Comparison of ENCODE assay signal across 7 mouse cellular contexts in the genomic region with DNA sequence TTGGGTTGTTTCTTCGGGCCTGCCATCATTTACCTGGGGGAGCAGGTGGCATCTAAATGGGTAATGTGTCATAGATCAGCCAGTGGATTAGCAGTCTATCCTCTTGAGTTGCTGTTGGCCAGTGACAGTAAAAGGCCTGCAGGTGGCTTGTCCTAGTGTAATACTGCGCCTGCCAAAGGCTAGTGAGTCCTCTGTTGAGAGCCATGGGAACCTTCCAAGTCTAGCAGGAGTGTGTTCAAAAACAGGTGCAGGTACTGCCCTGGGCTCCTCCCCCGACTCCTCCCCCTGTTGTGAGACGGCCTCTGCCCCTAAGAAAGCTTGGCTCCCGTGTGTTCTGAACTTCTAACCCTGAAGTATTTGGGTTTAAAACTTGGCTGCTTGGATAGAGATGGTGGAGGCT. TPM values are rescaled to one million over a fixed set of nuclear protein-coding genes. Genes with fewer than 3 reads are reported as not detected.
DNase-seq lines count a peak whose midpoint lies in the region; ATAC-seq and TF ChIP-seq lines count a peak whose summit lies in the region.

No protein-coding gene starts in this region.

- H3K27ac ChIP-seq in ES-E14 (ENCODE audit: insufficient read depth, low read depth, low read length, poor library complexity, severe bottlenecking), result no peak overlapping the region
- no peak overlapping the region for H3K27ac ChIP-seq in heart, embryonic 15.5 days
- no peak overlapping the region for H3K27ac ChIP-seq in limb, embryonic 12.5 days
- peak overlapping the region; percentile 90 for H3K27ac ChIP-seq in neural tube, embryonic 15.5 days (replicated peaks)

- in situ Hi-C loops in ES-E14 (cut with MboI; ENCODE audit: low sequenced_read_pairs in 2 of 2, unreplicated experiment in 2 of 2), result no loop called here

- ATAC-seq in heart, embryonic 15.5 days (replicated peaks; ENCODE audit: insufficient number of reproducible peaks, insufficient read depth, low FRiP score, low read depth), result no peak
- no peak for ATAC-seq in limb, embryonic 12.5 days (ENCODE audit: insufficient number of reproducible peaks, insufficient read depth, low FRiP score, low TSS enrichment, low read depth)
- no peak for ATAC-seq in neural tube, embryonic 15.5 days (ENCODE audit: low FRiP score)
- no peak for ATAC-seq in CD4-positive, CD25-positive, alpha-beta regulatory T cell, adult 4 months

- H3K9me3 ChIP-seq in ES-E14 (ENCODE audit: control insufficient read depth, insufficient read depth, low read depth, low read length), result no peaks in the 10 kb centered on the region
- H3K9me3 ChIP-seq in heart, embryonic 15.5 days (replicated peaks), result no peaks in the 10 kb centered on the region
- H3K9me3 ChIP-seq in limb, embryonic 12.5 days, result peaks cover 11% of the 10 kb centered on the region
- H3K9me3 ChIP-seq in neural tube, embryonic 15.5 days (replicated peaks), result 0 out of 2 replicates have a peak, but pooled peaks cover 4% of the 10 kb centered on the region

- 43% methylated on average over 5 of the region's 5 CpGs for WGBS in heart, embryonic 15.5 days
- 23% methylated on average over 5 of the region's 5 CpGs for WGBS in limb, embryonic 12.5 days
- WGBS in neural tube, embryonic 15.5 days, result 20% methylated on average over 5 of the region's 5 CpGs

- no peak for DNase-seq in ES-E14 (ENCODE audit: low read depth, low spot score)
- DNase-seq in cerebellum, adult 11 months, result peak; percentile 78
- DNase-seq in ovary, postnatal 10 days (ENCODE audit: low spot score), result no peak

- 0 out of 2 replicates have a peak overlapping the region, but pooled peaks have one; percentile 3 for H3K9ac ChIP-seq in ES-E14 (ENCODE audit: insufficient read depth, low read depth, low read length, poor library complexity, severe bottlenecking)
- H3K9ac ChIP-seq in heart, embryonic 15.5 days, result no peak overlapping the region
- H3K9ac ChIP-seq in limb, embryonic 12.5 days (replicated peaks), result peak overlapping the region; percentile 91
- peak overlapping the region; percentile 85 for H3K9ac ChIP-seq in neural tube, embryonic 15.5 days (replicated peaks)

- no peaks in the 10 kb centered on the region for H3K27me3 ChIP-seq in heart, embryonic 15.5 days
- no peaks in the 10 kb centered on the region for H3K27me3 ChIP-seq in limb, embryonic 12.5 days
- no peaks in the 10 kb centered on the region for H3K27me3 ChIP-seq in neural tube, embryonic 15.5 days (replicated peaks)

- H3K4me2 ChIP-seq in heart, embryonic 15.5 days, result peak overlapping the region; percentile 98
- H3K4me2 ChIP-seq in limb, embryonic 12.5 days, result peak overlapping the region; percentile 98
- peak overlapping the region; percentile 67 for H3K4me2 ChIP-seq in neural tube, embryonic 15.5 days

- H3K4me3 ChIP-seq in ES-E14 (ENCODE audit: insufficient read depth in 1 of 2, low read depth in 1 of 2, low read length in 2 of 2, poor library complexity in 1 of 2, severe bottlenecking in 1 of 2), result peak overlapping the region; percentile 67 to 85
- peak overlapping the region; percentile 87 for H3K4me3 ChIP-seq in heart, embryonic 15.5 days
- peak overlapping the region; percentile 91 for H3K4me3 ChIP-seq in limb, embryonic 12.5 days (replicated peaks)
- peak overlapping the region; percentile 66 for H3K4me3 ChIP-seq in neural tube, embryonic 15.5 days (replicated peaks)

- peaks cover 0 to 16% of the 10 kb centered on the region in 2 experiments; a peak in 1 of 4 replicates for H3K4me1 ChIP-seq in ES-E14 (ENCODE audit: control insufficient read depth in 2 of 2, insufficient read depth in 2 of 2, low read length in 2 of 2, poor library complexity in 1 of 2)
- peaks cover 32% of the 10 kb centered on the region for H3K4me1 ChIP-seq in heart, embryonic 15.5 days (replicated peaks)
- peaks cover 36% of the 10 kb centered on the region for H3K4me1 ChIP-seq in limb, embryonic 12.5 days (replicated peaks)
- peaks cover 38% of the 10 kb centered on the region for H3K4me1 ChIP-seq in neural tube, embryonic 15.5 days

- peaks cover 2% of the 10 kb centered on the region; the same call in 1 of the 2 replicates for H3K36me3 ChIP-seq in ES-E14 (ENCODE audit: control insufficient read depth, insufficient read depth, low read length, poor library complexity, severe bottlenecking)
- no peaks in the 10 kb centered on the region for H3K36me3 ChIP-seq in heart, embryonic 15.5 days
- peaks cover 9% of the 10 kb centered on the region for H3K36me3 ChIP-seq in limb, embryonic 12.5 days
- H3K36me3 ChIP-seq in neural tube, embryonic 15.5 days, result 0 out of 2 replicates have a peak, but pooled peaks cover 4% of the 10 kb centered on the region

TF ChIP-seq in ES-E14, 5 proteins besides CTCF, POLR2A, EP300 and RAD21:
- TF ChIP-seq HCFC1 (IDR thresholded peaks at IDR 0.05; ENCODE audit: borderline replicate concordance, insufficient read depth, low read length) (no peak), MAFK (IDR thresholded peaks at IDR 0.05; ENCODE audit: insufficient read depth, low read depth, low read length) (no peak), ZC3H11A (IDR thresholded peaks at IDR 0.05; ENCODE audit: borderline replicate concordance, low read depth, low read length) (no peak), ZNF384 (IDR thresholded peaks at IDR 0.05; ENCODE audit: low read depth, low read length) (no peak), CHD2 (IDR thresholded peaks at IDR 0.05; ENCODE audit: low read depth, low read length) (no peak)

RNA-seq across cellular contexts. Expression of a gene that starts 1.9 kb away (rescaled TPM):
- 19.8 and 28.2 TPM in 2 replicates for total RNA-seq in ES-E14 (2012; rRNA removed)
- polyA plus RNA-seq in heart, embryonic 15.5 days (2015; fragmentation: Nextera tagmentation; extraction: Ambion mirVana), result 7.2 and 10.3 TPM in 2 replicates
- polyA plus RNA-seq in limb, embryonic 12.5 days (2016; fragmentation: Nextera tagmentation; extraction: Ambion mirVana), result 23.1 and 23.4 TPM in 2 replicates
- polyA plus RNA-seq in neural tube, embryonic 15.5 days (2015; fragmentation: Nextera tagmentation; extraction: Ambion mirVana), result 35.1 and 42.6 TPM in 2 replicates
- polyA plus RNA-seq in CD4-positive, CD25-positive, alpha-beta regulatory T cell, adult 4 months (2017; shearing (Covaris generic)), result under 1 TPM in 1 of 2 experiments, not detected in 1; 0.20 TPM
